In the genomic region with DNA sequence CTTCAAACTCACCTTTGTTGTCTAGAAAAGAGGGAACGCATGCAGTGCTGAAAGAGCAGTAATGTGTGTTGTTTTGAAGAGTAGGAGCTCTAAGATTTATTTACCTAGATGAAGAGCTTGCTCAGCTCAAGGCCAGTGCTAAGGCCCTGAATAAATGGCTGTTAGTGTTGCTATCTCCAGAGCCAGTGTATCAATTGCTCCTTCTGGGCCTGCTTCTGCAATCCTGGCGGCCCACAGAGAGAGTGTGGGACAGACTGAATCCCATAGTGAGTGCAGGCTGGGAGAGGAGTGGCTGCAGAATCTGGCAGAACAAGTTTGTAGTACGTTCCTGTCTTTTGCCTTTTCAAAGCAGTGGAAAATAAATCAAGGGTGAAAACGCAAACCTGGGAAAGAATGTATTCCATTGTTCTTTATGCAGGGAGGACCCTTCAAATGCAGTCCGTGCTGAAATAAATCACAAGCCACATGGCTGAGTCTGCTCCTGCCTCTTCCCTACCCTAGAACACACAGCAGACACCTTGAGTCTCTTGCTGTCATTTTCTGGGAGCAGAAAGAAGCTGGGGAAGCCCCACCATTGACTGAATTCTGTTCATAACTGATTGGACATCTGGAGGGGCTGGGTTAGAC, we compare ENCODE assay signal across 16 mouse cellular contexts.
A peak's percentile ranks its signal among the peaks of the same experiment; 100 is the strongest.
DNase-seq lines count a peak whose midpoint lies in the region; ATAC-seq and TF ChIP-seq lines count a peak whose summit lies in the region.
"Had no signal": no experiment of that assay in that cellular context is flagged by ENCODE, and none has a peak within 500 bp of the region (broad histone marks: within the 10 kb centered on the region; RNA-seq: fewer than 3 reads in every experiment).

No protein-coding gene starts in this region.

- TF ChIP-seq CTCF in kidney, adult 2 months (conservative IDR thresholded peaks at IDR 0.05; ENCODE audit: insufficient read depth, insufficient read length, low read depth, low read length) = no peak

- 31% methylated on average over 5 of the region's 5 CpGs for whole genome bisulfite sequencing in kidney, embryonic 14.5 days
- 49% methylated on average over 5 of the region's 5 CpGs for WGBS in kidney, adult 2 months
- 46% methylated on average over 5 of the region's 5 CpGs for WGBS in limb, embryonic 11.5 days
- 41% methylated on average over 5 of the region's 5 CpGs for WGBS in forebrain, embryonic 11.5 days

- H3K4me2 ChIP-seq in kidney, embryonic 14.5 days (replicated peaks; ENCODE audit: low read depth, low read length) = no peak overlapping the region
- H3K4me2 ChIP-seq in limb, embryonic 11.5 days (ENCODE audit: low read depth, severe bottlenecking) = no peak overlapping the region
- no peak overlapping the region for H3K4me2 ChIP-seq in forebrain, embryonic 11.5 days (ENCODE audit: low read depth, low read length, severe bottlenecking)
- H3K4me2 ChIP-seq: heart, embryonic 11.5 days had no signal

- H3K4me1 ChIP-seq in kidney, embryonic 14.5 days (ENCODE audit: control insufficient read depth, insufficient read depth, low read length) = peaks cover 12% of the 10 kb centered on the region; the same call in 1 of the 2 replicates
- H3K4me1 ChIP-seq in kidney, adult 2 months (ENCODE audit: control insufficient read depth, insufficient read depth, low read length) = no peaks in the 10 kb centered on the region
- H3K4me1 ChIP-seq in limb, embryonic 11.5 days (ENCODE audit: control insufficient read depth, insufficient read depth, low read length) = peaks cover 9% of the 10 kb centered on the region
- H3K4me1 ChIP-seq in forebrain, embryonic 11.5 days (replicated peaks; ENCODE audit: control insufficient read depth, insufficient read depth, low read length) = peaks cover 10% of the 10 kb centered on the region
- H3K4me1 ChIP-seq: megakaryocyte, embryonic 14.5 days had no signal

- peak overlapping the region; percentile 64 for H3K27ac ChIP-seq in kidney, embryonic 14.5 days (ENCODE audit: low read depth, low read length)
- no peak overlapping the region for H3K27ac ChIP-seq in kidney, adult 2 months (ENCODE audit: insufficient read depth, low read depth, low read length)
- 0 out of 2 replicates have a peak overlapping the region, but pooled peaks have one; percentile 57 for H3K27ac ChIP-seq in limb, embryonic 11.5 days (replicated peaks; ENCODE audit: low read depth, low read length)
- no peak overlapping the region for H3K27ac ChIP-seq in forebrain, embryonic 11.5 days (ENCODE audit: low read depth, low read length)

- DNase-seq in adrenal gland, adult 2 months = peak; percentile 14
- DNase-seq in adrenal gland, postnatal 14 days = no peak
- no peak for DNase-seq in kidney, adult 2 months
- DNase-seq in Muller cell, postnatal 12 days (ENCODE audit: inconsistent ontology term) = peak; percentile 26
- no peak for DNase-seq in limb, embryonic 11.5 days (ENCODE audit: low spot score)
- no peak for DNase-seq in spleen, postnatal 4 days (ENCODE audit: low spot score in 2 of 2)
- no peak for DNase-seq in forebrain, embryonic 11.5 days (ENCODE audit: low spot score)
- DNase-seq: cerebellum, adult 2 months; kidney, postnatal 4 days; left cerebral cortex, postnatal 4 days; thymus, postnatal 4 days had no signal

- H3K36me3 ChIP-seq in kidney, embryonic 14.5 days (ENCODE audit: control insufficient read depth, insufficient read depth, low read length) = no peaks in the 10 kb centered on the region
- no peaks in the 10 kb centered on the region for H3K36me3 ChIP-seq in kidney, adult 2 months (ENCODE audit: control insufficient read depth, insufficient read depth, low read length)
- no peaks in the 10 kb centered on the region for H3K36me3 ChIP-seq in limb, embryonic 11.5 days (ENCODE audit: control insufficient read depth, insufficient read depth, low read length)
- no peaks in the 10 kb centered on the region for H3K36me3 ChIP-seq in forebrain, embryonic 11.5 days (ENCODE audit: control insufficient read depth, insufficient read depth, low read length)
- H3K36me3 ChIP-seq: G1E had no signal

- no peak overlapping the region for H3K4me3 ChIP-seq in kidney, embryonic 14.5 days (ENCODE audit: low read length)
- no peak overlapping the region for H3K4me3 ChIP-seq in kidney, adult 2 months (ENCODE audit: insufficient read depth, low read depth, low read length)
- H3K4me3 ChIP-seq in limb, embryonic 11.5 days (ENCODE audit: low read depth, low read length) = no peak overlapping the region
- no peak overlapping the region for H3K4me3 ChIP-seq in forebrain, embryonic 11.5 days (ENCODE audit: low read depth, low read length)
- H3K4me3 ChIP-seq: megakaryocyte, embryonic 14.5 days had no signal

- no peaks in the 10 kb centered on the region for H3K9me3 ChIP-seq in kidney, embryonic 14.5 days (ENCODE audit: control insufficient read depth, low read length)
- no peaks in the 10 kb centered on the region for H3K9me3 ChIP-seq in limb, embryonic 11.5 days (ENCODE audit: control insufficient read depth, low read length)
- H3K9me3 ChIP-seq in forebrain, embryonic 11.5 days (ENCODE audit: control insufficient read depth, low read length) = no peaks in the 10 kb centered on the region
- H3K9me3 ChIP-seq: G1E had no signal

- no peak for TF ChIP-seq POLR2A in kidney, adult 2 months (IDR thresholded peaks at IDR 0.05; ENCODE audit: low read depth, low read length)

- peak; percentile 36; the same call in 1 of the 2 replicates for ATAC-seq in kidney, embryonic 14.5 days (ENCODE audit: low FRiP score, low TSS enrichment)
- no peak for ATAC-seq in limb, embryonic 11.5 days (ENCODE audit: insufficient number of reproducible peaks, low FRiP score, low TSS enrichment, low read depth)
- no peak for ATAC-seq in forebrain, embryonic 11.5 days (replicated peaks; ENCODE audit: low FRiP score)
- ATAC-seq: forebrain, embryonic 14.5 days had no signal

- no peaks in the 10 kb centered on the region for H3K27me3 ChIP-seq in kidney, embryonic 14.5 days (ENCODE audit: control insufficient read depth, insufficient read depth, low read length)
- H3K27me3 ChIP-seq in kidney, adult 2 months (replicated peaks; ENCODE audit: control insufficient read depth, insufficient read depth, low read length) = no peaks in the 10 kb centered on the region
- no peaks in the 10 kb centered on the region for H3K27me3 ChIP-seq in limb, embryonic 11.5 days (ENCODE audit: control insufficient read depth, insufficient read depth, low read length)
- H3K27me3 ChIP-seq in forebrain, embryonic 11.5 days (ENCODE audit: control insufficient read depth, insufficient read depth, low read length) = no peaks in the 10 kb centered on the region

- no peak overlapping the region for H3K9ac ChIP-seq in kidney, embryonic 14.5 days (ENCODE audit: low read depth, low read length)
- no peak overlapping the region for H3K9ac ChIP-seq in limb, embryonic 11.5 days (ENCODE audit: low read length)
- no peak overlapping the region; the same call in 1 of the 2 replicates for H3K9ac ChIP-seq in forebrain, embryonic 11.5 days (ENCODE audit: low read length)

Comparison
In these comparisons a context has a peak if more than half of its experiments do, and no peak if none do; other contexts are left out.
1. DNase-seq: peak in adrenal gland, adult 2 months (single experiment) and Muller cell, postnatal 12 days (single experiment); none in adrenal gland, postnatal 14 days (single experiment), kidney, adult 2 months (single experiment), limb, embryonic 11.5 days (single experiment), spleen, postnatal 4 days (0 of 2) and forebrain, embryonic 11.5 days (single experiment).
2. H3K27ac ChIP-seq: peak in kidney, embryonic 14.5 days (single experiment) and limb, embryonic 11.5 days (single experiment); none in kidney, adult 2 months (single experiment) and forebrain, embryonic 11.5 days (single experiment).